Mouse (Mus musculus) NIH3T3 (cell line): ENCODE results near the gene Fbxo28.
"Not testable (repeated sequence)": the region's sequence is repeated elsewhere in the genome, so short reads cannot be mapped to it uniquely, and the experiment has no call there.

ENCODE experiments used
- DNase-seq: peaks from one replicate; pipeline ENCODE4 v3.0.0-alpha.2; 2012; ENCODE audit warnings: low read depth

Fbxo28 gene

GRCm38 (mm10) chr1:182341993-182342392 is 564 bp upstream of the Fbxo28 start:
- peak; percentile 41 for DNase-seq

- no peak for DNase-seq
Observed at GRCm38 (mm10) chr1:182340281-182340680, 1.1 kb downstream of the Fbxo28 start.

GRCm38 (mm10) chr1:182338961-182339565 is 2.4 kb downstream of the Fbxo28 start:
- no peak for DNase-seq

- peak; percentile 55 for DNase-seq
Observed at GRCm38 (mm10) chr1:182333766-182334437, 7.5 kb downstream of the Fbxo28 start.

GRCm38 (mm10) chr1:182332090-182333034 is 9.1 kb downstream of the Fbxo28 start:
- no peak for DNase-seq

- DNase-seq, result no peak
Observed at GRCm38 (mm10) chr1:182325919-182326318, 15.5 kb downstream of the Fbxo28 start.

GRCm38 (mm10) chr1:182324552-182324951 is 16.9 kb downstream of the Fbxo28 start:
- peak; percentile 25 for DNase-seq

- DNase-seq, result no peak
Observed at GRCm38 (mm10) chr1:182323139-182323538, 18.3 kb downstream of the Fbxo28 start.

- DNase-seq, result no peak
Observed at GRCm38 (mm10) chr1:182314201-182314600, 27.2 kb downstream of the Fbxo28 start.

GRCm38 (mm10) chr1:182313181-182313580 is 28.2 kb downstream of the Fbxo28 start:
- DNase-seq, result no peak

- peak; percentile 31 for DNase-seq
Observed at GRCm38 (mm10) chr1:182311376-182311775, 30.1 kb downstream of the Fbxo28 start.

- DNase-seq, result no peak
Observed at GRCm38 (mm10) chr1:182310316-182310715, 31.1 kb downstream of the Fbxo28 start.

- no peak for DNase-seq
Observed at GRCm38 (mm10) chr1:182309403-182309802, 32.0 kb downstream of the Fbxo28 start.

- DNase-seq, result no peak
Observed at GRCm38 (mm10) chr1:182302916-182303315, 38.5 kb downstream of the Fbxo28 start.

- no peak for DNase-seq
Observed at GRCm38 (mm10) chr1:182302176-182302870, 39.1 kb downstream of the Fbxo28 start.

- no peak for DNase-seq
Observed at GRCm38 (mm10) chr1:182297821-182298220, 43.6 kb downstream of the Fbxo28 start.

GRCm38 (mm10) chr1:182297246-182297645 is 44.2 kb downstream of the Fbxo28 start:
- no peak for DNase-seq

- no peak for DNase-seq
Observed at GRCm38 (mm10) chr1:182296816-182297215, 44.6 kb downstream of the Fbxo28 start.

- DNase-seq, result no peak
Observed at GRCm38 (mm10) chr1:182296141-182296540, 45.3 kb downstream of the Fbxo28 start.

- DNase-seq, result no peak
Observed at GRCm38 (mm10) chr1:182292291-182292690, 49.1 kb downstream of the Fbxo28 start.

- DNase-seq, result not testable (repeated sequence)
Observed at GRCm38 (mm10) chr1:182290741-182291140, 50.7 kb downstream of the Fbxo28 start.

- peak; percentile 48 for DNase-seq
Observed at GRCm38 (mm10) chr1:182289781-182290180, 51.6 kb downstream of the Fbxo28 start.
